Mouse (Mus musculus) CD8-positive naive resting alpha-beta T cell, adult 2 months (primary cell): Measurements from ENCODE around the gene Toporsl.

Source experiments
- DNase-seq, 2 experiments: peaks; one replicate each; pipeline ENCODE4 v3.0.0; 2022; ENCODE audit warnings: low read depth in 2 of 2, low spot score in 2 of 2

The Toporsl gene

DNA sequence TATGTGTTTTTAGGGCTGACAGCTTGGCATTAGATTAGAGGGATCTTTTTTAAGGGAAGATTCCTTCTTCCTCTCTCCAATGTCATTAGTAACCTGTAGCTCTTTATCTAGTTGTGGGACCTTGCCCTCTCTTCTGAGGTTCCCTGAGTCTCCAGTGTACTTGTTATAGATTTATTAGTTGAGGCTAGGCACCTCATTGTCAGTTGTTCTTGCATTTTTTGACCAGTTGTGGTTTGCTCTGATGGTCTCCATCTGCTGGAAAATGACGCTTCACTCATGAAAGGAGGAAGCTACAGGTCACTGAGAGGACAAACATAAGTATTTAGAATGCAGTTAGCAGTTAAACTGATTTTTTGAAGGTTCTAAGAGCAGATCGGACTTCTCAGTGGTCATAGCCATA lies at the start of gene Toporsl:
TSS of gene Toporsl (plus strand) at position 348 of the 400 bp plus-strand sequence.
- DNase-seq: no peak

DNA sequence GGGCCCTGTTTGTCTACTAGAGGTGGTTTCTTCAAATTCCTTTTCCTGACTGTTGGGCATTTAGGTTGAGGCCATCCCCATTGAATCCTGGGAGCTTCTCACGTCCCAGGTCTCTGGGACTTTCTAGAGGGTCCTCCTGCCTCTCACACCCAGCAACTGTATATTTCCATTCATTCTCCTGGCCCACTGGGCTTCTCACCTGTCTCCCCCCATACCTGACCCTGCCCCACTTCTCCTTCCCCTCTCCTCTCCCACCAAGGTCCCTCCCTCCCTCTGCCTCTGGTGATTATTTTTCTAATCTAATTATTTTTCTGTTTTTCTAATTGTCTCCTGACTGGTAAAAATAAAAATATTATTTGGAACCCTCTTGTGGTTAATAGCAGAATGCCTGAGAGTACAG lies 38.4 kb upstream of the Toporsl start:
- no peak for DNase-seq

DNA sequence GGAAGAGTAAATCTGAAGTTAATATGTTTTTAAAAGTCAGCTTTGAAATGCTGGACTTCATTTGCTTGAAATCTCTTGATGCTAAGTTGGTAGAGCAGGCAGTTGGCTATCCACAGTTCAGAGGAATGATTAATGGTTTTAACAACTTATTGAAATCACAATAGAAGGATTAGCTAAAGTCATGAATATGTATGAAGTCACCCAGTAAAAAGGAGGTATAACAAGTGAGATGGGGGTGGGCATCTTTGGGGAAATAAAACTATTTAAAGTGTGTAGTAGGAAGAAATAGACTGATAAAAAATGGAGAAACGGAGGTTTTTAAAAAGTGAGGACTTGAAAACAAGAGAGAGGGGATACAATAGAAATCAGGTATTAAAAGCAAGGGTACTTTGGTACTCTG lies 38.0 kb upstream of the Toporsl start:
- no peak for DNase-seq

DNA sequence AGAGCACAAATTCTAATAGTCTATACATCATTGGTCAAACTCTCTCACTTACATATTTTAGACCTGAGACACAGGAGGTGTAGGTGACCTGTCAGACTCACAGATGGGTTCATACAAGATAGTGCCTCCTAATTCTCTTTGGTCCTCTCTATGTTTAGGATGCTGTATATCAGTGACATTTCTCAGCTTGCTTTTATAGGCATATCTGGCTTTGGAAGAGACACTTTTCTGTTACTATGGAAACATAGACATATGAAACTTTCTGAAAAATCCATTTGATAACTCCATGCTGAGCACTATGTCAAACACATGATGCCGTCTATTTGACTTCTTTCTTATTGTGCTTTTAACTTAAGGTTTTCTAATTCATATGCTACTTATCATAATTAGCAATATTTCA lies 32.2 kb upstream of the Toporsl start:
- DNase-seq: no peak

DNA sequence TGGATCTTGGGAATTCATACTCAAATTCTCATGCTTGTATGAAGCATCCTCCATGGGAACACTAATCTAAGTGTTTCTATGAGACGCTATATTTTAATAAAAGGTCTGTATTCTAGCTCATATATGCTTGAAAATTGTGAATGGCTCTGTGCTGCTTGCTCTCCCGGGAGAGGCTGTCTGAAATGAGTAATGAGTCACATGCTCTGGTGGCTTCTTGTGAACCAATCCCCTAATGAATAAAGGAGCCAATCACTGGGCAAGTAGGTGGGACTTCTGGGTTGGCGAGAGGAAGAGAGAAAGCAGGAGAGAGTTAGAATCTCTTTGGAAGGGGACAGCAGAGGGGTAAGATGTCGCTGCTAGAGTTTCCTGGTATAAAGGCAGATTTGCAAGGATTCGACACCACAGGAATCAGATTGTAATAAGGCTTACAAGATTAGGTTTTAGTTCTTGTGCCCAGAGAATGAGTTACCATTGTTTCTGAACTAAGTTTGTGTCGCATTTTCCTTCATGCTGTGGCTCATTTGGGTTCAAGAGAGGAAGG lies 9.8 kb upstream of the Toporsl start:
- DNase-seq: no peak

DNA sequence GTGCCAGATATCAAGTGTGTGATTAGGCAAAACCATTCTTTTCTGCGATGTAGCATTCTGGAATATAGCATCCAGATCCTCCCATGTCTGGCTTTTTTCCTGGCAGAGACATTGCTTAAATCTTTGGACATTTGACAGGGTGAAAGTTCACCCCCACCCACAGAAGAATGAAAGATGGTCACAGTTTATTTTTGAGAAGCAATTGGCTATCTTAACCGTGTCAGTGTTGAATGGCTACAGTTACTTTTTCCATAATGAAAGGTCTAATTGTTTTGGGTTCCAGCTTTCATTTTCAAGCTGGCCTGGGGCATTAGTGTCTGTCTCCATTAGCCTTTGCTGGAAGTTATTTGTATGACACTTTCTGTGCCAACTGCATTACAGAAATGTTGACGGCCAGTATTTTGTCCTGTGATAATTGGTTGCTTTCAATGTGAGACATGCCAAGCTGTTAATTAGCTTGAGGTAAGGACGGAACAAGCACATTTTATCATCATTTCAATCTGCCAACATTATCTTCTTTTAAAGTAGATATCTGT lies 2.2 kb upstream of the Toporsl start:
- DNase-seq: no peak

DNA sequence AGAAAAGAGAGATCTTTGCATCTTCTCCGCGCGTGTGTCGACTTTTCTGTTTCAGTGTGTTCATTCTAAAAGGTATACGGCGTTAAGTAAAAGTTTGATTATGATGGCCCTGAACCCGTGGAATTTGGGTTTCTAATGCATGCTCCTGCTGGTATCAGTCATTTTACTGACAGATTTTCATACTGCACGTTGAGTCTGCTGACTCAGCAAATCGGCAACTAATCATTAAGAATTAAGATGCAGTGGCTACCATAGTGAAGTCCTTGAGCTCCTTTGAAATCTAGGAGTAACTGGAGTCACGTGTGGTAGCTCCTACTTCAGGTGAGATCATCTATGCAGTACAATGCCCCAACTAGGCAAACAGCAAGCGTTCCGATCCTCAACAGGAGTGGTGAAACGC lies 1.4 kb upstream of the Toporsl start:
- DNase-seq: no peak

DNA sequence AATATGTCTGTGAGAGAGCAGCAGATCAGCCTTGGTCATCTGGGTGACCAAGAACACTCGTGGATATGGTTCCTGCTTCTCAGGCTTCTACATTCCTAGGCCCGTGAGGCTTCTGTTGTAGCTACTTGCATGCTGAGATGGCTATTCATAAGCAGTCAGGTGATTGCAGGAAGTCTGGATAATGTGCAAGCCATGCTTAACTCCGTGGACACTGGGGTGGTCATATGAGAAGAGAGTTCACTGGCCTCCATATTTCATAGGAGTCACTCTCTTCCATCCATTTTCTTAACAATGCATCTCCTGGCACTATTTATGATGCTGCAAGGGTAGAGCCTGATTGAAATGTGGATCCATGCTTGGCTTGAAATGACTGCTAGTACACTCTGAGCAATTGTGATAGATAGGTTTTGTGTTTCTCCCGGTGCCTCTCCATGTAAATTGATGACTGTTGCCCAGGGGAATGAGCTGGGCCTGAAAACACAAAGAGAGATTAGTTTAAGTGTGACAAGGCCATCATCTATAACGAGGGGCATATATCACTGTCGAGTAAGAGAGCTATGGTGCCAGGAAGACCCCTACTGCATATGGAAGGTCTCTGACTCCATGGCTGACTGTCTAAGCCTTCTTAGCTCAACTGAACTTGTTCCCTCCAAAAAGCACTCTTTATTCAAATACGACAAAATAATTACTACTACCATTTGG lies 2.3 kb downstream of the Toporsl start:
- DNase-seq: no peak

DNA sequence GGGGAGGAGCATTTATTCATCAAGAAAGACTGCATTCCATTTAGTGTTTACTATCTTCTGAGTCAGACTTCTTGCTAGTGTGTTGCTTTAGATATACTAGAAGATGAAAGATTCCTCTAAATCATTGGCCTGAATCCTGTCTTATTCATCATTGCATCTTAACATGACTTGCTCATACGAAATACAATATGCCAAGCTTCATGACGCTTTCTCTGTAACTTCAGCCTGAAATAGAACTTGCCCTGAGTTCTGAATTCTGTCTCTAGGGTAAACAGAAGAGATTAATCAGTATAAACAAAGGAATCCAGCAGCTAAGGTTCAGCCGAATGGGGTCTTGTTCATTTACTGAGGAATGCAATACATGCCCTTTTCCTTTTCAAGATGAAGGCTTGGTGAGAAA lies 10.8 kb downstream of the Toporsl start:
- DNase-seq: no peak

DNA sequence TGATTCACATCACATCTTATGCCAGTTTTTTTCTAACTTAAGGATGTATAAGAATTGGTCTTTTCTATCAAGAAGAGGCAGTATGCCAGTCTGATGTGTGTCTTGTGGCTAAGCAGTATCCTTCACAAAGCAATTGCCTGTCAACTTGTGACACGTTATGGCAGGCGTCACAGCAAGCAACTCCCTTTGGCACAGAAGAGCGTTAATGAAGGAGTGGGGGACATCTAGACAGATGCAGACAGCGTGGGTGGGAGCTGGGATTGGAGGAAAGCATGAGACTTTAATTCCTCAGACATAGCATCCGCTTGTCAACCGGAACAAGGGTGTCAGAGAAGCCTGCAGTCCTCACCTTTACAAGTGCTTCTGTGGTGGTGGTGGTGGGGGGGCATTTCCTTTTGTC lies 38.9 kb downstream of the Toporsl start:
- DNase-seq: no peak

DNA sequence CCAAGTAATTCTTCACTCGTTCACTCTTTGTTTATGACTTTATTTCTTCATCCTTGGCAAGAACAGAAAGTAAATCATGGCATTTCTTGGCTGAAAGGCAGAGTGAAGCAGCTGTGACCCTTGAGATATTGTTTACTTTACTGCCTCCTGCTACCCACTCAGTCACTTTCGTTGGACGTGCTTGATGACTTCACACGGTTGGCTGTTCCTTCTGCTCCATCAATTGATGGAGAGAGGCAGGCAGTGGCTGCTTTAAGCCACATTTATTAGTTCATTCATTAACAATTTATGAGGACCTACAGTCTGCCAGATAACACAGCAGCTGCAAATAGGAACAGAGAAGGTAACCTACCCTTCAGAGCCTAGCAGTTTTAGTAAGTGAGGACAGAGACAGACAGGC lies 51.7 kb downstream of the Toporsl start:
- DNase-seq: no peak

DNA sequence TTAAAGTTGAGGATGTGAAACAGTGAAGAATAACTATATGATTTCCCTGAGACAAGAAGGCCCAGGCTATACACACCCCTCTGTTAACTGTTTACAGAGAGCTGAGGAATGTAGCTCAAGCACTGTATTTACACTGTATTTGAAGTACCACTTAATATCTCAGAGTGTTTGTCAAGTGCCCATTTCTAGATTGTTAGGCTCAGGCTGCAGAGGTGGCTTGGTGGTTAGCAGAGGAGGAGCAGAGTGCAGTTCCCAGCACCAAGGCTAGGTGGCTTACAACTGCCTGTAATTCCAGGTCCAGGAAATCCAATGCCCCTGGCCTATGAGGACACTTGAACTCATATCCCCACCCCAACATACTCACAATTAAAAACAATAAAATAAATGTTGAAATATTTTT lies 63.6 kb downstream of the Toporsl start:
- DNase-seq: no peak

DNA sequence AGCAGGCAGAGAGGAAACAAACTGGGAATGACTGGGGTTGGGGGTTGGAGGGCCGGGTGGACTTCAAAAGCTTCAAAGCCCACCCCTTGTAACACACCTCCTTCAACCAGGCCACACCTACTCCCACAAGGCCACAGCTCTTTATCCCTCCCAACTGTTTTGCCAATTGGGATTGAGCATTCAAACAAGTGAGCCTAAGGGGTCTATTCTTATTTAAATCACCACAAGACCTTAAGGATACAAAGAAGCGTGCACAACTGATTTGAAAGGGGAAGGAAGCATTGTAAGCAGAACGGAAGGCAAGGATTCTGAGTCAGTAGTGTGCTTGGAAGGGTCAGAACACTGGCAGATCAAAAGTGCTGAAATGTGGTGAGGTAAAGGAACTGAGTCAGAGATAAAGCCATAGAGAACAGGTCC lies 64.6 kb downstream of the Toporsl start:
- DNase-seq: no peak

DNA sequence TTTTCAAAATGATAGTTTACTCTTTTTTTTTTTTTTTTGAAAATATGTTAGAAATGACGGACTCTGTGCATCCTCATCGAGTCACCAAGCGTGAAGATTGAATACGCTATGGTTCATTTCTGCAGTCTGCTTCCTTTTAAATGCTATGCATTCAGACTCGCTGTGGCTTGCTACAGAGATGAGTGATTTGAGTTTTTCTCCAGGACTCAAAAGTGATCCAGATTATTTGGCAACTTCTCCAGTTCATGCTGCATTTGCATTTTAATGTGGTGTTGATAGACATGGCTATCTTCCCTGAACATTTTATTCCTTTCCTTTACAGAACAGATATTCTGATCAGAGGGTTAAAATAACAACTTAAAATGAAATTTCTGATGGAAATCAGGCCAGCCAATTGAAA lies 65.2 kb downstream of the Toporsl start:
- DNase-seq: no peak
